Mouse (Mus musculus): ENCODE results near the gene S100a5.

GRCm38 (mm10) chr3:90625496-90625895 lies 17.2 kb downstream of the S100a5 start:
- TF ChIP-seq CTCF (IDR thresholded peaks at IDR 0.05; ENCODE audit: low read depth): no peak
- no peak for TF ChIP-seq EP300 (IDR thresholded peaks at IDR 0.05; ENCODE audit: low read depth)
